Mouse (Mus musculus): ENCODE data around the gene Zfp93.
"Not testable (repeated sequence)": the region's sequence is repeated elsewhere in the genome, so short reads cannot be mapped to it uniquely, and the experiment has no call there.

Gene Zfp93

GRCm38 (mm10) chr7:24270288-24270672, at the start of gene Zfp93:
Gene Zfp93, plus strand, starts transcription at chr7:24270420.
- DNase-seq (ENCODE audit: low read depth) = peak; percentile 61

GRCm38 (mm10) chr7:24237040-24237791, 33.0 kb upstream of the Zfp93 start, which contains the start of gene Zfp109:
Gene Zfp109, minus strand, starts transcription at chr7:24237560.
- DNase-seq (ENCODE audit: low read depth) = peak; percentile 55

GRCm38 (mm10) chr7:24253779-24254615, 16.2 kb upstream of the Zfp93 start:
- no peak for DNase-seq (ENCODE audit: low read depth)

GRCm38 (mm10) chr7:24254633-24255474, 15.4 kb upstream of the Zfp93 start, which contains the start of gene Zfp108:
Gene Zfp108, plus strand, starts transcription at chr7:24254794.
- peak; percentile 38 for DNase-seq (ENCODE audit: low read depth)

- DNase-seq (ENCODE audit: low read depth) = no peak
These were observed 10.8 kb upstream of the Zfp93 start for GRCm38 (mm10) chr7:24259306-24259999.

GRCm38 (mm10) chr7:24260000-24260312, 10.3 kb upstream of the Zfp93 start:
- DNase-seq (ENCODE audit: low read depth) = no peak

GRCm38 (mm10) chr7:24268176-24269155, 1.8 kb upstream of the Zfp93 start:
- DNase-seq (ENCODE audit: low read depth) = no peak

GRCm38 (mm10) chr7:24269256-24269655, 964 bp upstream of the Zfp93 start:
- no peak for DNase-seq (ENCODE audit: low read depth)

GRCm38 (mm10) chr7:24269667-24270287, 443 bp upstream of the Zfp93 start:
- no peak for DNase-seq (ENCODE audit: low read depth)

- DNase-seq (ENCODE audit: low read depth) = no peak
These were observed 971 bp downstream of the Zfp93 start for GRCm38 (mm10) chr7:24271191-24271590.

- DNase-seq (ENCODE audit: low read depth) = no peak
These were observed 4.2 kb downstream of the Zfp93 start for GRCm38 (mm10) chr7:24274456-24274855.

- DNase-seq (ENCODE audit: low read depth) = not testable (repeated sequence)
These were observed 8.6 kb downstream of the Zfp93 start for GRCm38 (mm10) chr7:24278771-24279170.

- no peak for DNase-seq (ENCODE audit: low read depth)
These were observed 10.0 kb downstream of the Zfp93 start for GRCm38 (mm10) chr7:24280031-24280857.

GRCm38 (mm10) chr7:24280858-24281145, 10.6 kb downstream of the Zfp93 start:
- DNase-seq (ENCODE audit: low read depth) = no peak

GRCm38 (mm10) chr7:24286090-24286489, 15.9 kb downstream of the Zfp93 start:
- peak; percentile 46 for DNase-seq (ENCODE audit: low read depth)

- DNase-seq (ENCODE audit: low read depth) = no peak
These were observed 16.7 kb downstream of the Zfp93 start for GRCm38 (mm10) chr7:24286916-24287315.

- no peak for DNase-seq (ENCODE audit: low read depth)
These were observed 17.4 kb downstream of the Zfp93 start for GRCm38 (mm10) chr7:24287670-24288069.

GRCm38 (mm10) chr7:24288512-24288911, 18.3 kb downstream of the Zfp93 start:
- no peak for DNase-seq (ENCODE audit: low read depth)

- DNase-seq (ENCODE audit: low read depth) = no peak
These were observed 20.0 kb downstream of the Zfp93 start for GRCm38 (mm10) chr7:24290106-24290693.

All from induced T-regulatory cell, adult 2 months (primary cell).